Mouse (Mus musculus) limb, embryonic 15.5 days (tissue): ENCODE measurements around the gene Ccl9. TPM values are rescaled to one million over a fixed set of nuclear protein-coding genes. Genes with fewer than 3 reads are reported as not detected.
A peak's percentile ranks its signal among the peaks of the same experiment; 100 is the strongest.

Source experiments
- ATAC-seq: fragments of 200-750 bp; cut with Nextera tagmentation; 2 replicates; pipeline ENCODE4 v1.8.0; 2017; ENCODE audit warnings: low read depth, moderate TSS enrichment; ENCODE audit not compliant: insufficient number of reproducible peaks, low FRiP score, low TSS enrichment
- H3K27ac ChIP-seq: fragments of 300-500 bp; sonication (generic); 2 replicates; pipeline ENCODE4 v1.5.1; 2015; ENCODE audit warnings: moderate library complexity, mild to moderate bottlenecking, inconsistent platforms
- H3K27me3 ChIP-seq: fragments of 300-500 bp; sonication (generic); 2 replicates; pipeline ENCODE4 v1.6.1; 2015; ENCODE audit warnings: inconsistent platforms
- H3K36me3 ChIP-seq: fragments of 300-500 bp; sonication (generic); 2 replicates; pipeline ENCODE4 v1.6.1; 2015; ENCODE audit warnings: inconsistent platforms
- H3K4me1 ChIP-seq: fragments of 300-500 bp; sonication (generic); 2 replicates; pipeline ENCODE4 v1.6.1; 2015; ENCODE audit warnings: inconsistent platforms
- H3K4me2 ChIP-seq: fragments of 300-500 bp; sonication (generic); 2 replicates; pipeline ENCODE4 v1.6.1; 2015; ENCODE audit warnings: mild to moderate bottlenecking, inconsistent platforms
- H3K4me3 ChIP-seq: fragments of 300-500 bp; sonication (generic); 2 replicates; pipeline ENCODE4 v1.5.1; 2015; ENCODE audit warnings: mild to moderate bottlenecking, inconsistent platforms
- H3K9ac ChIP-seq: fragments of 300-500 bp; sonication (generic); 2 replicates; pipeline ENCODE4 v1.6.1; 2015; ENCODE audit warnings: inconsistent platforms
- H3K9me3 ChIP-seq: fragments of 300-500 bp; sonication (generic); 2 replicates; pipeline ENCODE4 v1.6.1; 2016; ENCODE audit warnings: inconsistent platforms
- WGBS: fragments of 180-500 bp; shearing (Covaris S2); methylation state at CpG from one replicate; pipeline ENCODE4 v1.1.7; 2015; 5-methylcytosine and 5-hydroxymethylcytosine counted together
- polyA plus RNA-seq: library from polyadenylated mRNA; unstranded; fragments of >200 nt; fragmentation: Nextera tagmentation; extraction: Ambion mirVana; gene quantifications from 2 replicates; pipeline ENCODE4 v1.2.1, GENCODE M21; 2015

Ccl9 gene
- polyA plus RNA-seq, 1 experiment from 2014 or later = 8.9 TPM

DNA sequence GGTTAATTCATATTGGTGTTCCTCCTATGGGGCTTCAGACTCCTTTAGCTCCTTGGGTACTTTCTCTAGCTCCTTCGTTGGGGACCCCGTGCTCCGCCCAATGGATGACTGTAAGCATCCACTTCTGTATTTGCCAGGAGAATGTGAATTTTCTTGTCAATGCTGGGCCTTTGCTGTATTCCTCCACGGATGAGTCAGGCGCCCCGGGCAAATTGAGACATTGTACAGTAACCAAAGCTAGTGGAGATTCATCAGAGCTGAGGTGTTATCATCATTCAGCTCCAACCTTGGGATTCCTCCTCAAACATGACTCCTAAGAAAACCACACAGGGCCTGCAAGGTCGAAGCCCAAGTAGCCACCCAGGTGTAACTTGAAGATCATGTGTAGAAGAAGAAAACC lies 19.4 kb upstream of the Ccl9 start:
- H3K27me3 ChIP-seq = no peaks in the 10 kb centered on the region
- H3K36me3 ChIP-seq = no peaks in the 10 kb centered on the region
- H3K9me3 ChIP-seq = no peaks in the 10 kb centered on the region
- no peak overlapping the region for H3K4me2 ChIP-seq
- no peak for ATAC-seq
- H3K9ac ChIP-seq = no peak overlapping the region
- WGBS = 82% methylated on average over 7 of the region's 7 CpGs
- no peak overlapping the region for H3K4me3 ChIP-seq
- H3K4me1 ChIP-seq = no peaks in the 10 kb centered on the region
- peak overlapping the region; percentile 22; the same call in 1 of the 2 replicates for H3K27ac ChIP-seq

DNA sequence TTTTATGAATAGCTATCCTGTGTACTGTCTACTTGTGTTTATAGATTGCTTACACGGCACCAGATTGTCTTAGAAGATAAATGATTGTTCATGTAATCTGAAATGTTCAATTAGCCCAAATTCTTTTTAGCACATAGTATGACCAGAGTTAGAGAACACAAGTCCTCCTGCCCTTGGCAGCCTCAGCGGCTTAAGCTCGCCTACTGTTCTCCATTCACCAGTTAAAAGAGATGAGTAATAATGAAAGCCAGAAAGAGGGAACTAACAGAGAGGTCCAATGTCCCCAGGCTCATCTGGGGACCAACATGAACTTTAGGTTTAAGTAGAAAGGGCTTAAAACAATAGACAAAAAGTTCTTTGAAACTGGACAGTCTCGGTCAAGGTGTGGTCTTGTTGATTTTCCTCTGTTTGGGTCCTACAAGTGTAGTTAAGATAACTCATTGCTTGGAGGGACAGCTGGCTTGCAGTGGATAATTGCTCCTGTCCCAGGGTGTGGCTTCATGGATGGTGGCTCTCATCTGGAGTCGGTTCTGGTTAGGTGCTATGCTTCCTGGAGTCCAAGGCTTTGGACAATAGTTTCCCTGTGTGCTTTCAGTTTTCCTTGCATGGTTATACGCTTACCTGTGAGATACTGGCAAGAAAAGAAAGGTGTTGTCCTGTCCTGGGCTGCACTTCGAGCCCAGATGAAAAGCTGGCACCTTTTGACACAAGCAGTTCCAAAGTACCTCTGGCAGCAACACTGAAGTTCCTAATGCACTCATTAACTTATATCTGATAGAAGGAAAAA lies 17.4 kb upstream of the Ccl9 start:
- no peaks in the 10 kb centered on the region for H3K36me3 ChIP-seq
- H3K4me3 ChIP-seq = no peak overlapping the region
- H3K4me2 ChIP-seq = no peak overlapping the region
- no peak overlapping the region for H3K27ac ChIP-seq
- H3K9ac ChIP-seq = no peak overlapping the region
- no peaks in the 10 kb centered on the region for H3K9me3 ChIP-seq
- no peaks in the 10 kb centered on the region for H3K27me3 ChIP-seq
- H3K4me1 ChIP-seq = no peaks in the 10 kb centered on the region
- ATAC-seq = no peak
- 75% methylated on average over 7 of the region's 7 CpGs for WGBS

DNA sequence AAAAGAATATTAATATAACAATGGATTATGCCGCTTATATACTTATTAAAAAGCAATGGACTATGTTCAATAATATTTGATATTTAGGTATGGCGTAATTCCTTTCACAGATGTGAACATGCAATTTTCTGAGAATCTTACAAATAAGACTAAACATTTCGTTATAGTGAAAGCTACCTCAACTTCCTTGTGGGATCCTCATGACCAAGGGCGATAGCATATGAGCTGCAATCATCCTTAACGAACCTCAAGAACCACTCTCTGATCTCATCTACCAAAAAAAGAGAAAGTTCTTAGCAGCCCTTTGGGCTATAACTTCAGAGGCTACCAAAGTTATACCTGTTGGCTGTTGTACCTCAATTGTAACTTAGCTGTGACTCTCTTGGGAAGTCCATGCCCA lies 15.0 kb upstream of the Ccl9 start:
- ATAC-seq = no peak
- H3K4me1 ChIP-seq = no peaks in the 10 kb centered on the region
- WGBS = 83% methylated on average over 5 of the region's 5 CpGs
- no peak overlapping the region for H3K9ac ChIP-seq
- H3K27me3 ChIP-seq = no peaks in the 10 kb centered on the region
- no peak overlapping the region for H3K4me2 ChIP-seq
- no peaks in the 10 kb centered on the region for H3K9me3 ChIP-seq
- H3K4me3 ChIP-seq = no peak overlapping the region
- H3K36me3 ChIP-seq = no peaks in the 10 kb centered on the region
- no peak overlapping the region for H3K27ac ChIP-seq

- H3K9me3 ChIP-seq = no peaks in the 10 kb centered on the region
- H3K27me3 ChIP-seq = no peaks in the 10 kb centered on the region
- no peak within 1 kb of the TSS for H3K4me2 ChIP-seq
- WGBS = 44% methylated on average over 2 of the region's 2 CpGs
- no peak within 1 kb of the TSS for H3K9ac ChIP-seq
- no peak for ATAC-seq
- no peak within 1 kb of the TSS for H3K27ac ChIP-seq
- no peak within 1 kb of the TSS for H3K4me3 ChIP-seq
- no peaks in the 10 kb centered on the region for H3K36me3 ChIP-seq
- no peaks in the 10 kb centered on the region for H3K4me1 ChIP-seq
These were observed 14.4 kb upstream of the Ccl9 start, which contains the start of gene Ccl6 for GRCm38 (mm10) chr11:83592853-83593252. Gene Ccl6 (minus strand): TSS chr11:83593087.

DNA sequence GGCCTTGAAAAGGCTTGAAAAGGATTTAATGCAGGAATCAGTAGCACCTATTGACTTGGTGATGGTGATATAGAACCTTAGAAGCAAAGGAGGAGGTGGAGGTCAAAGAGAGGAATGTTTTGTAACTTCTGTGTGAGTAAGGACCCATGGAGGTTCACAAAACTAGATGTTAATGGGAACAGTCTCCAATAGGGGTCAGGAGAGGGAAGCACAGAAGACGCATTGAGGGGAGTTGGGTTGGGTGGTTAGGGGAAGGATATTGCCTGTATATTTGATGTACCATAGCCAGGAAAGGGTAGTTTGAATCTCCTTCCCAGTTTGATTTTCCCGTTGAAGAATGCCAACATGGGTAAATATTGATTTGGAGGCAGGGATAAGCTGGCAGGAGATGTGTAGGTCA lies 5.8 kb upstream of the Ccl9 start:
- Histone ChIP-seq H3K4me1 (no peaks in the 10 kb centered on the region), H3K36me3 (no peaks in the 10 kb centered on the region), H3K4me2 (no peak overlapping the region), H3K9me3 (no peaks in the 10 kb centered on the region), H3K27me3 (no peaks in the 10 kb centered on the region), H3K4me3 (no peak overlapping the region), H3K27ac (no peak overlapping the region), H3K9ac (no peak overlapping the region)
- 86% methylated on average over 2 of the region's 2 CpGs for WGBS
- no peak for ATAC-seq

- H3K4me3 ChIP-seq = no peak overlapping the region
- H3K4me2 ChIP-seq = no peak overlapping the region
- no peak overlapping the region for H3K9ac ChIP-seq
- no peaks in the 10 kb centered on the region for H3K27me3 ChIP-seq
- no peak for ATAC-seq
- H3K4me1 ChIP-seq = no peaks in the 10 kb centered on the region
- H3K36me3 ChIP-seq = no peaks in the 10 kb centered on the region
- no peak overlapping the region for H3K27ac ChIP-seq
- no peaks in the 10 kb centered on the region for H3K9me3 ChIP-seq
These were observed 5.0 kb upstream of the Ccl9 start for GRCm38 (mm10) chr11:83583450-83583754.

DNA sequence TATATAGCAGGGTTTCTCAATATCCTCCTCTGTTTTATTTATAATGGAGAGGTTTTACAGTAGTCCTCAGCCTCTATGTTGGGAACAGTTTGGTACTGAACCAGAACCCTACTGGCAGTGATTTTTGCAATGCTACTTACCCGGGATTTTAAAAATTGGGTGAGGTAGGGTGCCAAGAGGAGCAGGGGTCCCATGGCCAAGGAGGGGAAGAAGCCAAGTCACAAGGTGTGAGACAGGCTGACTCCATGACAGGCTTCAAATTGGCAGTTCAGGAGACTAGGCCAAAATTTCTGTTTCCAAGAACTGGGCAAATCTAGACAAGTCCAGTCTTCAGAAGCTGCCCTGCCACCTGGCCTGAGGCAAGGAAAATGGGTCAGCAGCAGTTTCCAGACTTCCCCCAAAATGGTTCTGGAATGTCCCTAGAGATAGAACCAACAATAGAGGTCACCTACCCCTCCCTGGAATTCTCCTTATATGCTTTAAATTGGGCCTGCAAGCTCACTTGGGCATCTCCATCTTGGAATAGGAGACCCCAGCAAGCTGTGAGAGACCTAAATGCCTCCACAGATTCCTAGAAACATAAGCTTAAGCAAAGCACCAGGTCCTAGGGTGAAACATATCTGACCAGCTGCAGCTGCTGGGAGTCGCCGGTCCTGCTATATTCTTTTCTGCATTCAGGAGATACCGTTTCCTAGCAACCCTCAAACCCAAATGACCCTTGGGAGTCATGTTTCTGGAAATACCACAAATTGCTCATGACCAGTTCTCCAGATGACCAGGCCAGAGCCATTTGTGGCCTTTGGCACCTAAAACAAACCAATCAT lies 4.4 kb upstream of the Ccl9 start:
- WGBS = 61% methylated on average over 4 of the region's 4 CpGs
- no peak for ATAC-seq
- no peak overlapping the region for H3K4me3 ChIP-seq

DNA sequence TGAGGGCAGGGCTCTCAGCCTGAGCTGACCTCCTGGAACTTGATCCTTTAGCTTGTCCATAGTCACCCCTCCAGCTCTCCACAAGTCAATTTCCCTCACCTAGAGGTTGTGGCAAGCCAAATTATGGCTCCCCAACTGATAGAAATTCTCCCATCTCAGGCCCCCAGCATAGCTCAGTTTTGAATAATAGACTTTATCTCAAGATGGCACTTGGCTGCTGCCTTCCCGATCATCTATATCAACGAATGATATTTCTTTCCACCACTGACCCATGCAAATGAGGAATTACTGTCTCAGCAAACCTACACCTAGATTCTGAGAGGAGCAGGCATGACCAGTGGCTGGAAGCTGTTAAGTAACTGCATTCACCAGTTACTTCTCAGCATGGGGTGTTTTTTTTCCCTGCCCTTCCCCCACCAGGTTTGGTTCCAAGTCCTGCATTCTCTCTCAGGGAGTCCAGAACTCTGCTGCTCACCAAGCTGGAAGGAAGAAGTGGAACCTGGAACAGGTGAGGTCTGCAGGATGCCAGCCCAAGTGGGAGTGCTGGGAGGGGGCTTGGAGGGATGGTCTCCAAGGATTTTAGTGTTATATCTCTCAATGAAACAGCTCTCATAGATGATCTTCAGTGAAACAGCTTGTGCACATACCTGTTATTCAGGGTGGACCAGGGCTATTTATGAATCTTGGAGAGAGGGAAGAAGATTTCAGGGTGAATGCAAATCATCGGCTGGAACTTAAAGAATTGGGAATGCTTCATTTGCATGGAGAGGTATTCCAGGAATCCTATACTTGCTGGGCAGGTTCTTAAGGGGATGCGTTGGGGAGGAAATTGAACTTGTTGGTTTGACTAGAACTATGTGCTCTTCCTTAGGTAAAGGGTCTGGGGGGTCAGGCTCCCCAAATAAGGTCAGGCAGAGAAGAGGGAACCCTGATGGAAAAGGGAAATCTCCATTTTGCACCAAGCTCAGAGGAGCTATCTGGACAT lies 3.5 kb upstream of the Ccl9 start:
- Histone ChIP-seq H3K4me2 (no peak overlapping the region), H3K27ac (no peak overlapping the region), H3K27me3 (no peaks in the 10 kb centered on the region), H3K4me3 (no peak overlapping the region), H3K9ac (no peak overlapping the region), H3K36me3 (no peaks in the 10 kb centered on the region), H3K9me3 (no peaks in the 10 kb centered on the region), H3K4me1 (no peaks in the 10 kb centered on the region)
- WGBS = 73% methylated on average over 4 of the region's 4 CpGs
- ATAC-seq = no peak

More for the DNA sequence above, 4.4 kb upstream of the Ccl9 start:
- H3K27ac ChIP-seq = no peak overlapping the region
- H3K4me1 ChIP-seq = no peaks in the 10 kb centered on the region
- H3K27me3 ChIP-seq = no peaks in the 10 kb centered on the region
- no peak overlapping the region for H3K4me2 ChIP-seq
- no peak overlapping the region for H3K9ac ChIP-seq
- H3K9me3 ChIP-seq = no peaks in the 10 kb centered on the region
- H3K36me3 ChIP-seq = no peaks in the 10 kb centered on the region

- Histone ChIP-seq H3K27me3 (no peaks in the 10 kb centered on the region), H3K9ac (no peak overlapping the region), H3K9me3 (no peaks in the 10 kb centered on the region), H3K4me2 (no peak overlapping the region), H3K27ac (no peak overlapping the region), H3K36me3 (no peaks in the 10 kb centered on the region), H3K4me3 (no peak overlapping the region), H3K4me1 (no peaks in the 10 kb centered on the region)
- WGBS = 70% methylated on average over 1 of the region's 1 CpGs
- ATAC-seq = no peak
These were observed 2.3 kb upstream of the Ccl9 start for GRCm38 (mm10) chr11:83580699-83581232.

DNA sequence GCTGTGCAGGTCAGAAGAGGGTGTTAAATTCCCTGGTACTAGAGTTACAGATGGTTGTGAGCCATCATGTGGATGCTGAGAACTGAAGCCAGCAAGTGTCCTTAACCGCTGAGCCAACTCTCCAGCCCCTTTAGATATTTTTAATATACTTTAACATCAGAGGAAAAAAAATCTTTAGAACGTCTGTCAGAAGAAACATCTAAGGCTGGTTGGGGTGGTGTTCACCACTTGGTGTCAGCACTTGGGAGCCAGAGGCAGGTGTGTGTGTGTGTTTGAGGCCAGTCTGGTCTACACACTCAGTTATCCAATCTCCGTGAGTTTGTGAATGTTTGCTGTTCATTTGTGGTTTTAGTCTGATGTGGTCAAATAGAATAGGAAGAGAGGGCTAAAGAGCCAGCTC lies 563 bp upstream of the Ccl9 start:
- Histone ChIP-seq H3K9ac (no peak overlapping the region), H3K4me2 (no peak overlapping the region), H3K4me1 (no peaks in the 10 kb centered on the region), H3K4me3 (no peak overlapping the region), H3K9me3 (no peaks in the 10 kb centered on the region), H3K27me3 (no peaks in the 10 kb centered on the region), H3K27ac (no peak overlapping the region), H3K36me3 (no peaks in the 10 kb centered on the region)
- WGBS = 68% methylated on average over 3 of the region's 3 CpGs
- no peak for ATAC-seq

- no peak for ATAC-seq
- no peaks in the 10 kb centered on the region for H3K9me3 ChIP-seq
- H3K27ac ChIP-seq = no peak overlapping the region
- H3K4me1 ChIP-seq = no peaks in the 10 kb centered on the region
- H3K27me3 ChIP-seq = no peaks in the 10 kb centered on the region
- H3K36me3 ChIP-seq = no peaks in the 10 kb centered on the region
- no peak overlapping the region for H3K4me3 ChIP-seq
- 81% methylated on average over 4 of the region's 4 CpGs for WGBS
- no peak overlapping the region for H3K4me2 ChIP-seq
- no peak overlapping the region for H3K9ac ChIP-seq
These were observed 1.4 kb downstream of the Ccl9 start for GRCm38 (mm10) chr11:83576927-83577555.
